Mouse (Mus musculus): ENCODE measurements around the gene Grin2b.
"Not testable (repeated sequence)": the region's sequence is repeated elsewhere in the genome, so short reads cannot be mapped to it uniquely, and the experiment has no call there.

Gene Grin2b

DNA sequence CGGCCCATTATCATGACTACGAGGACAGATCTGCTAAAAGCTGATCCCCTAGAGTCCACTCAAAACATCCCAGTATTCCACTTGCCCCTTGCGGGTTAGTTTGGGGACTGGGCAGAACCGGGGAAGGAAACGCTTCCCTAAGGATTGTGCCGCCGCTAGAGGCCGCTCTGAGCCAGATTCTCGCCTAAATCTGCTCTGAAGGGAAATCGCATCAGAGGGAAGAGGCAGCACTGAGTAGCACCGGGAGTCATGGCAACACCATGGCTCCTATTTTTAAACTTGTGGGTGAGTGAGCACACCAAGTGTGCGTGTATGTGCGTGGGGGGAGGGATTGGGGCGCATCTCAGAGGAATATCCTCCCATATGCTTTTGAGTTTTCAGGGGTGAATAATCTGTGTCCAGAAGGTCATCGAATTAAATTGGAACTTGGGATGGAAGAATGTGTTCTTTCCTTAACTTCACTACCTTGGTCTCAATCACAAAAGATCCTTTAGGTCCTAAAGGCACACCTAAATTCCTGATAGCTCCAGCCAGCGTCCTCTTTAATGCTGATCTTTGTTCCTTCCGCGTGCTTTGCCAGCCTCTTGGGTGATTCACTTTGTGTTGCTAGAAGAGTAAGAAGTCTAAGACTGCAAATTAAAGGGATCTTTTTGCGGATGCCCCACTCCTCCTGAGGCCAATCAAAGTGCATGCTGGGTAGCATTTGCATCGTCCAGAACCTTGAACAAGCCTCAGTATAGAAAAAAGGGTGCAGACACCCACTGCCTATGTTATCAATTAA is 265.6 kb downstream of the Grin2b start:
- DNase-seq (ENCODE audit: low read depth in 2 of 2, low spot score in 2 of 2), result no peak

DNA sequence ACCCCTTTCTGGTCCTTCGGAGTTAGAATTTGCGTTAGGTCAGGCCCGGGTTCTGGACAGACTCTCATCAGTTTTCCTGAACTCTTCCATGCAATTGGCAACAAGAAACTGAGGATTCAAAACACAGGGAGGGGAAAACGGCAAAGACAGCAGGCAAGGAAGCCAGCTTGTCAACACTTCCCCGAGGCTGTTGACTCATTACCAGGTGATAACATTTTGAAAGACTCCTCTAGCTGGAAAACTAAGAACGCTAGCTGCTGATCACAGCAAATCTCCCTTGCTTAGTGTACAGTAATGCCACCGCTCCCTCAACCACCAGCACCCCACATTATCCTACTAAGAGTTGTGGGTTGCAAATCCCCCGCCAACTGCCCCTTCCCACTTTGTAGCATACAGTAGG is 266.2 kb downstream of the Grin2b start:
- DNase-seq (ENCODE audit: low read depth in 2 of 2, low spot score in 2 of 2), result no peak

GRCm38 (mm10) chr6:135904391-135904790 is 268.9 kb downstream of the Grin2b start:
- DNase-seq (ENCODE audit: low read depth in 2 of 2, low spot score in 2 of 2), result no peak

GRCm38 (mm10) chr6:135900410-135900809 is 272.9 kb downstream of the Grin2b start:
- no peak for DNase-seq (ENCODE audit: low read depth in 2 of 2, low spot score in 2 of 2)

DNA sequence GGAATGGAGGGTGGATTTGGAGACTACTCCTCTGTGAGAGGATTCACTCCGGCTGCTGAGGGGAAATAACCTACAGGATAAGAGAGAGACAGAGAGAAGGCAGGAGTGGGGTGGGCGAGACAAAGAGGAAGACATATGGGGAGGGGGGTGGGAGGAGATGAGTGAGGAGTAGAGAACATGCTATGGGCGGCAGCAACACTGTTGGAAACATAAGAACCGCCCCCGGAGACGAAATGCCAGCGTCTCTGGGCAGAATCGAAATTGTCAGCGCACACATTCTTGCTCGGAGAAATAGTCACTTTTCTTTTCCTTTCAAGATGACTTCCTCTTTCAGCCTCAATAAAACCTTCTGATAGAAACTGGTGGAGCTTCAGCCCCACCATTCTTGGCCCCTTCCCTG is 274.1 kb downstream of the Grin2b start:
- no peak for DNase-seq (ENCODE audit: low read depth in 2 of 2, low spot score in 2 of 2)

- DNase-seq (ENCODE audit: low read depth in 2 of 2, low spot score in 2 of 2), result no peak
These were observed 278.5 kb downstream of the Grin2b start for GRCm38 (mm10) chr6:135894793-135895228.

- DNase-seq (ENCODE audit: low read depth in 2 of 2, low spot score in 2 of 2), result no peak
These were observed 290.7 kb downstream of the Grin2b start for GRCm38 (mm10) chr6:135882611-135883010.

- DNase-seq (ENCODE audit: low read depth in 2 of 2, low spot score in 2 of 2), result no peak
These were observed 297.1 kb downstream of the Grin2b start for GRCm38 (mm10) chr6:135876163-135876726.

GRCm38 (mm10) chr6:135874626-135875025 is 298.7 kb downstream of the Grin2b start:
- no peak for DNase-seq (ENCODE audit: low read depth in 2 of 2, low spot score in 2 of 2)

GRCm38 (mm10) chr6:135865832-135866231 is 307.5 kb downstream of the Grin2b start:
- DNase-seq (ENCODE audit: low read depth in 2 of 2, low spot score in 2 of 2), result no peak

- no peak for DNase-seq (ENCODE audit: low read depth in 2 of 2, low spot score in 2 of 2)
These were observed 309.3 kb downstream of the Grin2b start for GRCm38 (mm10) chr6:135863965-135864364.

DNA sequence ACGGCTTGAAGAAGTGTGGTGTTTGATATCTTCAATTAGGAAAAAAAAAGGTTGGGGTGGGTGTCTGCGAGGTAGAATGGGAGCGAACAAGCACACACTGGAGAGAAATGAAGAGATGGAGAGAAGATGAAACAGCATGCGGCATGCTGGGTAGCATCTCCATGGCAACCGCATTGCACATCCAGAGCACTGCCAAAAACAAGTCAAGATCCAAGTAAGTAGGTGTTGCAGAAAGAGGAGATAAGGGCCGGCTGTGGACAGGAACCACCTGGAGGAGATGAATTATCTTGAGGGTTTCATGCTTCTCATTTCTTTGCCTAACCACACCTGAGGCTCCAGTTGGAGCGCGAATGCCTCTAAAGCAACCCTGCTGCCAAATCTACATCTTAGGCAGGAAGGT is 313.8 kb downstream of the Grin2b start:
- no peak for DNase-seq (ENCODE audit: low read depth in 2 of 2, low spot score in 2 of 2)

- DNase-seq (ENCODE audit: low read depth in 2 of 2, low spot score in 2 of 2), result no peak
These were observed 319.1 kb downstream of the Grin2b start for GRCm38 (mm10) chr6:135854173-135854591.

GRCm38 (mm10) chr6:135843755-135844154 is 329.6 kb downstream of the Grin2b start:
- no peak for DNase-seq (ENCODE audit: low read depth in 2 of 2, low spot score in 2 of 2)

GRCm38 (mm10) chr6:135836353-135836752 is 337.0 kb downstream of the Grin2b start:
- DNase-seq (ENCODE audit: low read depth in 2 of 2, low spot score in 2 of 2), result no peak

GRCm38 (mm10) chr6:135833542-135833941 is 339.8 kb downstream of the Grin2b start:
- no peak for DNase-seq (ENCODE audit: low read depth in 2 of 2, low spot score in 2 of 2)

GRCm38 (mm10) chr6:135832041-135832440 is 341.3 kb downstream of the Grin2b start:
- DNase-seq (ENCODE audit: low read depth in 2 of 2, low spot score in 2 of 2), result no peak

DNA sequence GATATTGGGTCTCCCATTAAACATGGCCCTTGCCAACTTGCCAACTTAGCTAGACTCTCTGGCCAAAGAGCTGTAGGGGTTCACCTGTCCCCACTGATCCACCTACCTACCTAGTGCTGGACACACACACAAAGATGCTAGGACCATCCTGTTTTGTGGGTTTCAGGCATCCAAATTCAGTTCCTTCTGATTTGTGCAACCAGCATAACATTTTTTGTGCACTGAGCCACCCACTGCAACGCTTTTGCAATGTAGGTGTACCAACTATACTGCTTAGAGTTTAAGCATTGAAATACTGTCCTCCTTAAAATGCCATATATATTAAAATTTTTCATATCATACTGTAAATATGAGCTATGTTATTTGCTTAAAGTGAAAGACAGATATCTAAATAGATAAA is 342.3 kb downstream of the Grin2b start:
- DNase-seq (ENCODE audit: low read depth in 2 of 2, low spot score in 2 of 2), result no peak

- no peak for DNase-seq (ENCODE audit: low read depth in 2 of 2, low spot score in 2 of 2)
These were observed 343.9 kb downstream of the Grin2b start for GRCm38 (mm10) chr6:135829458-135829857.

GRCm38 (mm10) chr6:135828976-135829375 is 344.3 kb downstream of the Grin2b start:
- DNase-seq (ENCODE audit: low read depth in 2 of 2, low spot score in 2 of 2), result no peak

- peak in 1 of 2 experiments; percentile 13 for DNase-seq (ENCODE audit: low read depth in 2 of 2, low spot score in 2 of 2)
These were observed 345.4 kb downstream of the Grin2b start for GRCm38 (mm10) chr6:135827942-135828341.

- DNase-seq (ENCODE audit: low read depth in 2 of 2, low spot score in 2 of 2), result no peak
These were observed 346.0 kb downstream of the Grin2b start for GRCm38 (mm10) chr6:135827317-135827716.

DNA sequence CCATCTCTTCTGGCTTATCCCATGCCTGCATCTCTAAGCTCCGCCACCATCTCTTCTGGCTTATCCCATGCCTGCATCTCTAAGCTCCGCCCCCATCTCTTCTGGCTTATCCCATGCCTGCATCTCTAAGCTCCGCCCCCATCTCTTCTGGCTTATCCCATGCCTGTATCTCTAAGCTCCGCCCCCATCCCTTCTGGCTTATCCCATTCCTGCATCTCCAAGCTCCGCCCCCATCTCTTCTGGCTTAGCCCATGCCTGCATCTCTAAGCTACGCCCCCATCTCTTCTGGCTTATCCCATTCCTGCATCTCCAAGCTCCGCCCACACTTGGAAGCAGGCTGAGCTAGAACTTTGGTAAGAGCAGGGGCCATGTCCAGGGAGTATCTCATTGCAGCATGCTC is 346.5 kb downstream of the Grin2b start:
- not testable (repeated sequence) for DNase-seq (ENCODE audit: low read depth in 2 of 2, low spot score in 2 of 2)

Data from CD8-positive naive resting alpha-beta T cell, adult 2 months (primary cell).